12 mouse cellular contexts compared by ENCODE assay signal in the genomic region with DNA sequence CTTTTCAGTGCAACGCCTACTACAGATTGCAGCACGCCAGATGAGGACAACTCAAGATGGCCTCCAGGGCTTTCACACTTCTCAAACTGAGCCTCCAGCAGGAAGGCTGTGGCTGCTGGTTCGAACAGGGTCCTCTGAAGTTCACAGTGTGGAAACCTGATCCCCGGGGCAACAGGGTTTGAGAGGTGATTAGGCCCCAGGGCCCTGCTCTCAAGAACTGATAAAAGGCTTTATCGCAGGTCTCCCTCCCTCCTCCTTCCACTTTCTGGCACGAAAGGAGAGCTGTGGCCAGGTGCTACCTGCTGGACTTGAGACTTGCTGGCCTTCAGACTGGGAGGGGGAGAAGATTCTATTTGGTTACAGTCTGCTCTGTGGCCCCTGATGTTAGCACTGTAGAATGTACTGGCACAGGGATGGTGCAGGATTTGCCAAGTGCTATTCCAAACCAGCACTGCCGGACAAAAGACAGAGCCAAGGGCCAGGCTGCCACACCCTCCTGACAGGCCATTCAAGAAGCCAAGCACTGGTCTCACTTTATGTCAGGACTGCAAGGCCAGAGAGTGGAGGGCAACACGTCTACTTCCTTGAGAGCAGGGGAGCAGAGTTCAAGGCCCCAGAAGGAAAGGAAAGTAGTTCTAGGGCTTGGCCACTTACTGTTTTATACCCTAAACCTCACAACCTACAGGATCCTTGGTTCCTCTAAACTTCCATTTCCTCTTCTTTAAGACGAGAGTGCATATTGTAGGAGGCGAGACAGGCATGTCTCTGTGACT. TPM values are rescaled to one million over a fixed set of nuclear protein-coding genes. Genes with fewer than 3 reads are reported as not detected.
DNase-seq lines count a peak whose midpoint lies in the region; ATAC-seq and TF ChIP-seq lines count a peak whose summit lies in the region.
"Had no signal": no experiment of that assay in that cellular context is flagged by ENCODE, and none has a peak within 500 bp of the region (broad histone marks: within the 10 kb centered on the region; RNA-seq: fewer than 3 reads in every experiment).

No protein-coding gene starts in this region.

- peak; percentile 13; the same call in 1 of the 2 replicates for ATAC-seq in megakaryocyte, adult 5-6 weeks (ENCODE audit: poor library complexity, severe bottlenecking)
- no peak for ATAC-seq in cerebellum, adult (ENCODE audit: insufficient number of reproducible peaks, low FRiP score, low TSS enrichment)

- no peaks in the 10 kb centered on the region for H3K9me3 ChIP-seq in E14TG2a.4 (ENCODE audit: low read length)
- H3K9me3 ChIP-seq: neural tube, embryonic 12.5 days had no signal

- peak; percentile 84 for DNase-seq in gastrocnemius, adult 18-20 months (ENCODE audit: low spot score)
- no peak for DNase-seq in gastrocnemius, postnatal 4 days (ENCODE audit: low spot score in 2 of 2)
- DNase-seq in gastrocnemius, postnatal 36 days = peak; percentile 45 to 56
- no peak for DNase-seq in cerebellum, postnatal 25 days
- DNase-seq in layer of hippocampus, adult 8-10 months (ENCODE audit: low spot score in 2 of 2) = no peak
- DNase-seq: cerebellum, postnatal 14 days; right cerebral cortex, postnatal 14 days had no signal

- intact Hi-C loops in gastrocnemius, postnatal 36 days (cut with DNase I) = no loop called here

- peaks cover 99% of the 10 kb centered on the region for H3K4me1 ChIP-seq in E14TG2a.4 (replicated peaks; ENCODE audit: low read depth, low read length)

- H3K36me3 ChIP-seq in E14TG2a.4 (ENCODE audit: insufficient read depth, low read length) = peaks cover 20% of the 10 kb centered on the region
- H3K36me3 ChIP-seq: neural tube, embryonic 12.5 days had no signal

- TF ChIP-seq CTCF in E14TG2a.4 (conservative IDR thresholded peaks at IDR 0.05; ENCODE audit: low read length) = no peak

- H3K27me3 ChIP-seq in E14TG2a.4 (ENCODE audit: insufficient read depth, low read length) = 0 out of 2 replicates have a peak, but pooled peaks cover 2% of the 10 kb centered on the region
- H3K27me3 ChIP-seq: neural tube, embryonic 12.5 days had no signal

- H3K4me3 ChIP-seq in E14TG2a.4 (replicated peaks; ENCODE audit: low read length) = peak overlapping the region; percentile 11; the same call in 1 of the 2 replicates
- H3K4me3 ChIP-seq: layer of hippocampus, adult 2 months; neural tube, embryonic 12.5 days had no signal

RNA-seq across cellular contexts. Expression of a gene that starts 18.5 kb away (rescaled TPM):
- total RNA-seq in gastrocnemius, adult 18-20 months (2021) = 10 to 100 TPM; 30.1 to 34.5 TPM
- 10 to 100 TPM; 51.1 to 57.3 TPM for total RNA-seq in gastrocnemius, postnatal 4 days (2021)
- 10 to 100 TPM; 32.3 to 33.9 TPM for total RNA-seq in gastrocnemius, postnatal 36 days (2021)
- 71.2 and 71.7 TPM in 2 replicates for total RNA-seq in megakaryocyte, adult 5-6 weeks (2015)
- 195 and 212 TPM in 2 replicates for total RNA-seq in megakaryocyte, adult 5-6 weeks (2017)
- total RNA-seq in layer of hippocampus, adult 8-10 months (2022) = 10 to 100 TPM; 30.2 to 38.8 (median 34.7) TPM

Comparison
In these comparisons a context has a peak if more than half of its experiments do, and no peak if none do; other contexts are left out.
1. DNase-seq: peak in gastrocnemius, adult 18-20 months (single experiment) and gastrocnemius, postnatal 36 days (2 of 2); none in gastrocnemius, postnatal 4 days (0 of 2), cerebellum, postnatal 25 days (0 of 2) and layer of hippocampus, adult 8-10 months (0 of 2).